Mouse (Mus musculus) E14TG2a.4 (cell line): ENCODE data around the gene Bri3.
A peak's percentile ranks its signal among the peaks of the same experiment; 100 is the strongest.

Experiments
- H3K27me3 ChIP-seq: 2 replicates; pipeline ENCODE4 v1.6.1; 2014; ENCODE audit warnings: low read length, control low read depth; ENCODE audit not compliant: insufficient read depth
- H3K36me3 ChIP-seq: 2 replicates; pipeline ENCODE4 v1.6.1; 2014; ENCODE audit warnings: low read length, control low read depth; ENCODE audit not compliant: insufficient read depth
- H3K4me1 ChIP-seq: replicated peaks from 2 replicates; pipeline ENCODE4 v1.6.1; 2014; ENCODE audit warnings: low read depth, low read length, control low read depth
- H3K4me3 ChIP-seq: replicated peaks from 2 replicates; pipeline ENCODE4 v1.5.1; 2014; ENCODE audit warnings: mild to moderate bottlenecking, low read length
- H3K9me3 ChIP-seq: 2 replicates; pipeline ENCODE4 v1.6.1; 2014; ENCODE audit warnings: low read length, control low read depth
- CTCF ChIP-seq: conservative IDR thresholded peaks from 2 replicates; pipeline ENCODE4 v1.5.1; 2014; ENCODE audit warnings: low read length
- NANOG ChIP-seq: IDR thresholded peaks from 2 replicates; pipeline ENCODE4 v1.6.1; 2014; ENCODE audit warnings: borderline replicate concordance, low read length, mixed read lengths
- POU5F1 ChIP-seq: IDR thresholded peaks from 2 replicates; pipeline ENCODE4 v1.6.1; 2014; ENCODE audit warnings: low read length, borderline replicate concordance

Bri3 gene

DNA sequence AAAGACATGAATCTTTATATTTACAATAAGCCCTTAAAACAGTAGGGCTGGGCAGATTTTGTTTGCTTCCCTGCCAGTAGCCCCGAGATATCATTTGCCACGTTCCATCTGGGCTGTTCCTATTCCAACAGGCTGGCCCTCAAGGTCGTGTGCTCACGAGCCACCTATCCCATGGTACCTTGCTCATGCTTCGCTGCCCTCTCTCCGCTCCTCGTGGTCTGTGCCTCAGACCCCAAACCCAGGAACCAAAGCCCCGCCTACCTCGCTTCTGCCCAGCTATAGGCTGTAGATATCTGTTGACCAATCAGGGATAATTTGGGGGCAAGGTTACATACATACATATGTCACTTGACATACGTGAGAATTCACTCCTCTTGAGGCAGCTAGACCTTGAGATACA lies 3.1 kb downstream of the Bri3 start:
- TF ChIP-seq POU5F1: no peak
- no peak for TF ChIP-seq CTCF
- no peak for TF ChIP-seq NANOG
- peaks cover 10% of the 10 kb centered on the region; the same call in 1 of the 2 replicates for H3K4me1 ChIP-seq
- H3K9me3 ChIP-seq: peaks cover 6% of the 10 kb centered on the region
- no peaks in the 10 kb centered on the region for H3K36me3 ChIP-seq
- no peak overlapping the region for H3K4me3 ChIP-seq
- no peaks in the 10 kb centered on the region for H3K27me3 ChIP-seq

DNA sequence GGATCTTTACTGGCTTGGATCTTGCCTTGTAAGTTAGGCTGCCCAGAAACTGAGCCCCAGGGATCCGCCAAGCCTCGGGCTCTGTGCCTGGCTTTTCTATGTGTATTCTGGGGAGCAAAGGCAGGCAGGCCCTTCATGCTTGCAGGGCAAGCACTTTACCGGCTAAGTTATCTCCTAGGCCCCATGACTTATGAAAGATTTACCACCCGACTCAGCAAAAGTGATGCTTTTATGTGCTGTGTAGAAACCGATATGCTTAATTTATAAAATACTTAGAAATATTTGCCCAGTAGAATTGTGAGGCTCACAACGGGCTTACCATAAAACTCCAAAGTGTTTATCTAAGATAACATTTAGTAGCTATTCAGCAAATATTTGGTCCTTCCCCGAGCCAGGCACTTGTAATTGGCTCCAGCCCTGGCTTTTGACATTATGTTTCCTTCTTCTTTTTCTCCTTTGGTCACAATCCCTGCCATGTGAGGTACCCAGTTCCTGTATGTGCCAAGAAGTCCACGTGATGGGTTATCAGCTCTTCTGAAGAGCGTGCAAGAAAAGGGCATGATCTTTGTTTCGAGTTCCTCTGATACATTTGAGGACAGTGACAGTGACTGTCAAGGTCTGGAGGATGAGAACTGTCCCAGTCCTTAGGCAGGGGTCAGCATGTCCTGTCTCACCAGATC lies 3.8 kb downstream of the Bri3 start:
- Histone ChIP-seq H3K4me1 (peaks cover 5% of the 10 kb centered on the region; the same call in 1 of the 2 replicates), H3K4me3 (no peak overlapping the region)

GRCm38 (mm10) chr5:144249871-144250270 lies 5.6 kb downstream of the Bri3 start:
- H3K4me3 ChIP-seq: no peak overlapping the region
- H3K27me3 ChIP-seq: no peaks in the 10 kb centered on the region
- TF ChIP-seq POU5F1 (no peak), CTCF (peak; percentile 68), NANOG (no peak)
- peaks cover 6% of the 10 kb centered on the region for H3K9me3 ChIP-seq
- H3K4me1 ChIP-seq: peaks cover 18% of the 10 kb centered on the region
- no peaks in the 10 kb centered on the region for H3K36me3 ChIP-seq

More for the DNA sequence above, 3.8 kb downstream of the Bri3 start:
- TF ChIP-seq CTCF (no peak), POU5F1 (no peak), NANOG (no peak)
- no peaks in the 10 kb centered on the region for H3K36me3 ChIP-seq
- no peaks in the 10 kb centered on the region for H3K27me3 ChIP-seq
- peaks cover 6% of the 10 kb centered on the region for H3K9me3 ChIP-seq

- no peak overlapping the region for H3K4me3 ChIP-seq
- peaks cover 7% of the 10 kb centered on the region for H3K36me3 ChIP-seq
- TF ChIP-seq POU5F1 (no peak), CTCF (no peak), NANOG (no peak)
- peaks cover 6% of the 10 kb centered on the region for H3K9me3 ChIP-seq
- no peaks in the 10 kb centered on the region for H3K27me3 ChIP-seq
- H3K4me1 ChIP-seq: peaks cover 29% of the 10 kb centered on the region
Measured at GRCm38 (mm10) chr5:144251876-144252577, 7.8 kb downstream of the Bri3 start.

- Histone ChIP-seq H3K36me3 (peaks cover 19% of the 10 kb centered on the region), H3K4me3 (no peak overlapping the region), H3K9me3 (peaks cover 6% of the 10 kb centered on the region), H3K4me1 (peaks cover 41% of the 10 kb centered on the region), H3K27me3 (no peaks in the 10 kb centered on the region)
- TF ChIP-seq CTCF: no peak
- no peak for TF ChIP-seq NANOG
- TF ChIP-seq POU5F1: no peak
Measured at GRCm38 (mm10) chr5:144253212-144253611, 9.0 kb downstream of the Bri3 start.

GRCm38 (mm10) chr5:144254122-144254810 lies 10.0 kb downstream of the Bri3 start:
- H3K9me3 ChIP-seq: peaks cover 6% of the 10 kb centered on the region
- H3K4me1 ChIP-seq: peaks cover 52% of the 10 kb centered on the region
- TF ChIP-seq CTCF (no peak), POU5F1 (no peak), NANOG (no peak)
- H3K27me3 ChIP-seq: no peaks in the 10 kb centered on the region
- peak overlapping the region; percentile 84 for H3K4me3 ChIP-seq
- H3K36me3 ChIP-seq: peaks cover 30% of the 10 kb centered on the region

DNA sequence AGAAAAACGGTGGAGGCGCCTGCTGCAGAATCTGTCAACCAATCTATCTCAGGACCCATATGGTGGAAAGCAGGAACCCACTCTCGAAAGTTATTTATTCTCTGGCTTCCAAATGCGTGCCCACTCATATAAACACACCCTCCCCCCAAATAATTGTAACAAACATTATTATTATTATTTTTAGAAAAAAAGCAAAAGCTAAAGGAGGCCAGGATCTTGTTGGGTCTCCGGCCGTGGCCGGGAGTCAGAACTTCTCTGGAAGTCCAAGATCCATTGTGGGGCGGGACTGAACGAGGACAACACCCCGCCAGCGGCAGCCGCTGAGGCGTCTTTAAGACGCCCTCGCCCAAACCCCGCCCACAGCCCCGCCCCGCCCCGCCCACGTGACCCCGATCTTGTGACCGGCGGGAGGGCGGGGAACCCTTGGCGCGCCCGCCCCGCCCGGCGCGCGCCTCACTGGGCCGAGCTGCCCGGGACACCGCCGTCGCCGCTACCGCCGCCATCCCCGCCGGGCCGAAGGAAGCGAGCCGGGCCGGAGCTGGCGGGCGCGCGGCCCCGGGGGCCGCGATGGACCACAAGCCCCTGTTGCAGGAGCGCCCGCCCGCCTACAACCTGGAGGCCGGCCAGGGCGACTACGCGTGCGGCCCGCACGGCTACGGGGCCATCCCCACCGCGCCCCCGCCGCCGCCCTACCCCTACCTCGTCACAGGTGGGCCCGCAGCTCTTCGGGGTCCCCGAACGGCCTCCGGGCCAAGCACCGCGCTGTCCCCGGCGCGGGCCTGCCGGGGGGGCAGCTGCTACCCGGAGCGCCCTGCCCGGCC lies 10.8 kb downstream of the Bri3 start:
- peaks cover 37% of the 10 kb centered on the region for H3K36me3 ChIP-seq
- H3K27me3 ChIP-seq: no peaks in the 10 kb centered on the region
- peaks cover 58% of the 10 kb centered on the region for H3K4me1 ChIP-seq
- H3K9me3 ChIP-seq: peaks cover 3% of the 10 kb centered on the region
- H3K4me3 ChIP-seq: peak overlapping the region; percentile 84
- TF ChIP-seq POU5F1 (no peak), CTCF (no peak), NANOG (no peak)
